Mouse (Mus musculus): ENCODE measurements around the gene Ms4a5.
"Not testable (repeated sequence)": the region's sequence is repeated elsewhere in the genome, so short reads cannot be mapped to it uniquely, and the experiment has no call there.

Gene Ms4a5

GRCm38 (mm10) chr19:11283773-11284172 is at the start of gene Ms4a5:
Gene Ms4a5, minus strand, starts transcription at chr19:11283873.
- DNase-seq: no peak

- no peak for DNase-seq
These were observed 37.5 kb upstream of the Ms4a5 start for GRCm38 (mm10) chr19:11321123-11321522.

- no peak for DNase-seq
These were observed 33.1 kb upstream of the Ms4a5 start for GRCm38 (mm10) chr19:11316786-11317185.

- no peak for DNase-seq
These were observed 30.7 kb upstream of the Ms4a5 start, which contains the start of gene Ms4a14 for GRCm38 (mm10) chr19:11314354-11314753. Gene Ms4a14, minus strand, starts transcription at chr19:11314454.

- no peak for DNase-seq
These were observed 25.2 kb upstream of the Ms4a5 start for GRCm38 (mm10) chr19:11308888-11309287.

- not testable (repeated sequence) for DNase-seq
These were observed 15.9 kb upstream of the Ms4a5 start for GRCm38 (mm10) chr19:11299529-11299928.

- DNase-seq: no peak
These were observed 15.3 kb upstream of the Ms4a5 start for GRCm38 (mm10) chr19:11298939-11299338.

GRCm38 (mm10) chr19:11293616-11294015 is 9.9 kb upstream of the Ms4a5 start:
- not testable (repeated sequence) for DNase-seq

GRCm38 (mm10) chr19:11292990-11293389 is 9.3 kb upstream of the Ms4a5 start:
- no peak for DNase-seq

- no peak for DNase-seq
These were observed 3.5 kb downstream of the Ms4a5 start for GRCm38 (mm10) chr19:11280223-11280622.

GRCm38 (mm10) chr19:11276431-11276830 is 7.2 kb downstream of the Ms4a5 start:
- DNase-seq: no peak

GRCm38 (mm10) chr19:11266956-11267355 is 16.7 kb downstream of the Ms4a5 start:
- no peak for DNase-seq

- DNase-seq: no peak
These were observed 17.4 kb downstream of the Ms4a5 start, which contains the start of gene Ms4a1 for GRCm38 (mm10) chr19:11266052-11266845. Gene Ms4a1, minus strand, starts transcription at chr19:11266241.

- DNase-seq: no peak
These were observed 19.0 kb downstream of the Ms4a5 start for GRCm38 (mm10) chr19:11264602-11265185.

GRCm38 (mm10) chr19:11263549-11263948 is 20.1 kb downstream of the Ms4a5 start:
- DNase-seq: no peak

- DNase-seq: not testable (repeated sequence)
These were observed 20.7 kb downstream of the Ms4a5 start for GRCm38 (mm10) chr19:11262932-11263331.

- DNase-seq: no peak
These were observed 22.2 kb downstream of the Ms4a5 start for GRCm38 (mm10) chr19:11261522-11261921.

GRCm38 (mm10) chr19:11244230-11244629 is 39.4 kb downstream of the Ms4a5 start:
- DNase-seq: no peak

GRCm38 (mm10) chr19:11242560-11242959 is 41.1 kb downstream of the Ms4a5 start:
- DNase-seq: no peak

GRCm38 (mm10) chr19:11235820-11236219 is 47.9 kb downstream of the Ms4a5 start:
- no peak for DNase-seq

GRCm38 (mm10) chr19:11234921-11235735 is 48.5 kb downstream of the Ms4a5 start:
- DNase-seq: no peak

GRCm38 (mm10) chr19:11234244-11234643 is 49.4 kb downstream of the Ms4a5 start:
- DNase-seq: no peak

GRCm38 (mm10) chr19:11232348-11232747 is 51.3 kb downstream of the Ms4a5 start, which contains the start of gene Ms4a12:
Gene Ms4a12, minus strand, starts transcription at chr19:11232448.
- no peak for DNase-seq
